ENCODE assay signal across 15 mouse cellular contexts in the genomic region with DNA sequence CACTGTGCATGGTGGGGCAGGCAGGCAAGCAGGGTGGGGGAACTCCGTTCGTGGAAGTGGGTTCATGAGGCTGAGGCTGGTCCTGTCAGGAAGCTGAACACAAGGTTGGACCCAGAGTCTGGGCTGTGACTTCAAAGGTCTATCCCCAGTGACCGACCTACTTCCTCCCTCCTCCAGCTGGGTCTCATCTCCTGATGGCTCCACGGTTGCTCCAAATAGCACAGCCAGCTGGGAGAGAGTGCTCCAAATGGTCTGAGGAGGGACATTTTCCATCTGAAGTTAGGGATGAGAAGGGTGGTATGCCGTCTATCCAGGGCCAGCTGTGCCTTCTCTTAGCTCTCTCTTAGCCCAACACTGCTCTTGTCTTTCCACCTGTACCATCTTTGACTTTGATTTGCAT. TPM values are rescaled to one million over a fixed set of nuclear protein-coding genes. Genes with fewer than 3 reads are reported as not detected.
DNase-seq lines count a peak whose midpoint lies in the region; ATAC-seq and TF ChIP-seq lines count a peak whose summit lies in the region.
"Had no signal": no experiment of that assay in that cellular context is flagged by ENCODE, and none has a peak within 500 bp of the region (broad histone marks: within the 10 kb centered on the region; RNA-seq: fewer than 3 reads in every experiment).

No protein-coding gene starts in this region.

- no peak overlapping the region for H3K4me3 ChIP-seq in kidney, embryonic 16.5 days (ENCODE audit: low read length)
- H3K4me3 ChIP-seq in lung, postnatal 0 days (ENCODE audit: low read depth, low read length): no peak overlapping the region
- no peak overlapping the region for H3K4me3 ChIP-seq in stomach, postnatal 0 days (ENCODE audit: low read depth, low read length)
- H3K4me3 ChIP-seq: embryonic facial prominence, embryonic 15.5 days had no signal

- no peaks in the 10 kb centered on the region for H3K27me3 ChIP-seq in kidney, embryonic 16.5 days (ENCODE audit: insufficient read depth, low read length)
- H3K27me3 ChIP-seq in lung, postnatal 0 days (replicated peaks; ENCODE audit: insufficient read depth, low read length): no peaks in the 10 kb centered on the region
- no peaks in the 10 kb centered on the region for H3K27me3 ChIP-seq in stomach, postnatal 0 days (ENCODE audit: control insufficient read depth, insufficient read depth, low read length)
- H3K27me3 ChIP-seq: embryonic facial prominence, embryonic 15.5 days had no signal

- H3K9me3 ChIP-seq in kidney, embryonic 16.5 days (ENCODE audit: low read length): no peaks in the 10 kb centered on the region
- no peaks in the 10 kb centered on the region for H3K9me3 ChIP-seq in lung, postnatal 0 days (ENCODE audit: low read length)
- H3K9me3 ChIP-seq in stomach, postnatal 0 days (ENCODE audit: control insufficient read depth, low read length): no peaks in the 10 kb centered on the region
- H3K9me3 ChIP-seq: embryonic facial prominence, embryonic 15.5 days had no signal

- WGBS in kidney, embryonic 16.5 days: 43% methylated on average over 5 of the region's 5 CpGs
- WGBS in lung, postnatal 0 days: 42% methylated on average over 5 of the region's 5 CpGs
- WGBS in stomach, postnatal 0 days: 51% methylated on average over 5 of the region's 5 CpGs

- H3K36me3 ChIP-seq in kidney, embryonic 16.5 days (ENCODE audit: insufficient read depth, low read length): no peaks in the 10 kb centered on the region
- no peaks in the 10 kb centered on the region for H3K36me3 ChIP-seq in lung, postnatal 0 days (ENCODE audit: insufficient read depth, low read length)
- H3K36me3 ChIP-seq in stomach, postnatal 0 days (ENCODE audit: control insufficient read depth, insufficient read depth, low read length): no peaks in the 10 kb centered on the region
- H3K36me3 ChIP-seq: embryonic facial prominence, embryonic 15.5 days; G1E had no signal

- no peak for TF ChIP-seq EP300 in lung, postnatal 0 days (IDR thresholded peaks at IDR 0.05)
- no peak for TF ChIP-seq EP300 in stomach, postnatal 0 days (optimal IDR thresholded peaks at IDR 0.05)

- no peak for TF ChIP-seq CTCF in lung, postnatal 0 days (IDR thresholded peaks at IDR 0.05)
- no peak for TF ChIP-seq CTCF in stomach, postnatal 0 days (IDR thresholded peaks at IDR 0.05; ENCODE audit: low read depth)

- no peak overlapping the region for H3K4me2 ChIP-seq in kidney, embryonic 16.5 days (replicated peaks; ENCODE audit: low read depth, low read length)
- no peak overlapping the region for H3K4me2 ChIP-seq in lung, postnatal 0 days (replicated peaks; ENCODE audit: low read depth, low read length)
- H3K4me2 ChIP-seq in stomach, postnatal 0 days (replicated peaks; ENCODE audit: low read depth): no peak overlapping the region
- H3K4me2 ChIP-seq: embryonic facial prominence, embryonic 15.5 days; midbrain, embryonic 11.5 days had no signal

- DNase-seq in kidney, adult 11 months: peak; percentile 16
- DNase-seq in kidney, adult 8-10 months: no peak
- peak; percentile 88 for DNase-seq in lung, postnatal 0 days (ENCODE audit: low spot score)
- DNase-seq in stomach, postnatal 0 days (ENCODE audit: low spot score): no peak
- no peak for DNase-seq in adrenal gland, postnatal 14 days
- no peak for DNase-seq in gastrocnemius, adult 8-10 months (ENCODE audit: low spot score in 2 of 2)
- DNase-seq: adrenal gland, adult 2 months; cerebellum, adult 2 months; gastrocnemius, postnatal 36 days had no signal

- peaks cover 16% of the 10 kb centered on the region for H3K4me1 ChIP-seq in kidney, embryonic 16.5 days (ENCODE audit: insufficient read depth, low read length)
- peaks cover 8% of the 10 kb centered on the region; the same call in 1 of the 2 replicates for H3K4me1 ChIP-seq in lung, postnatal 0 days (ENCODE audit: insufficient read depth, low read depth, low read length)
- H3K4me1 ChIP-seq in stomach, postnatal 0 days (replicated peaks; ENCODE audit: control insufficient read depth, insufficient read depth): no peaks in the 10 kb centered on the region
- H3K4me1 ChIP-seq: embryonic facial prominence, embryonic 15.5 days had no signal

- no peak overlapping the region for H3K9ac ChIP-seq in kidney, embryonic 16.5 days (replicated peaks; ENCODE audit: low read length)
- no peak overlapping the region for H3K9ac ChIP-seq in lung, postnatal 0 days (replicated peaks; ENCODE audit: low read depth)
- no peak overlapping the region for H3K9ac ChIP-seq in stomach, postnatal 0 days (ENCODE audit: low read length)
- H3K9ac ChIP-seq: embryonic facial prominence, embryonic 15.5 days had no signal

- peak; percentile 56 for ATAC-seq in kidney, embryonic 16.5 days (ENCODE audit: low FRiP score, low TSS enrichment)
- ATAC-seq in lung, postnatal 0 days: peak; percentile 86
- peak; percentile 38; the same call in 1 of the 2 replicates for ATAC-seq in stomach, postnatal 0 days (ENCODE audit: low FRiP score, low TSS enrichment)

- no peak overlapping the region for H3K27ac ChIP-seq in kidney, embryonic 16.5 days (ENCODE audit: low read length)
- 0 out of 2 replicates have a peak overlapping the region, but pooled peaks have one; percentile 26 for H3K27ac ChIP-seq in lung, postnatal 0 days (ENCODE audit: low read length)
- H3K27ac ChIP-seq in stomach, postnatal 0 days (replicated peaks): no peak overlapping the region
- H3K27ac ChIP-seq: embryonic facial prominence, embryonic 15.5 days had no signal

RNA-seq across cellular contexts. Expression of a gene that starts 16.8 kb away (rescaled TPM):
- polyA plus RNA-seq in kidney, embryonic 16.5 days (2015; fragmentation: Nextera tagmentation; extraction: Ambion mirVana): 0.08 and 0.25 TPM in 2 replicates
- 6.3 and 9.1 TPM in 2 replicates for polyA plus RNA-seq in lung, postnatal 0 days (2015; fragmentation: Nextera tagmentation; extraction: Ambion mirVana)
- polyA plus RNA-seq in stomach, postnatal 0 days (2015; fragmentation: Nextera tagmentation; extraction: Ambion mirVana): 0.55 and 0.68 TPM in 2 replicates
- total RNA-seq in adrenal gland, postnatal 14 days (2021): not detected in 2 replicates
- total RNA-seq in gastrocnemius, adult 8-10 months (2022): 1 to 10 TPM; 1.4 to 2.4 (median 2.1) TPM
- total RNA-seq: hematopoietic stem cell, adult 5-6 weeks had no signal
- polyA plus RNA-seq: adrenal gland, adult 2 months; G1E; liver, embryonic 16.5 days; midbrain, embryonic 11.5 days had no signal

Comparison
In these comparisons a context has a peak if more than half of its experiments do, and no peak if none do; other contexts are left out.
1. DNase-seq: peak in kidney, adult 11 months (single experiment) and lung, postnatal 0 days (single experiment); none in kidney, adult 8-10 months (0 of 2), stomach, postnatal 0 days (single experiment), adrenal gland, postnatal 14 days (single experiment) and gastrocnemius, adult 8-10 months (0 of 2).
2. Peak in every context shown above with its lines, with median percentiles within 50 percentile points of each other: ATAC-seq.